Mouse (Mus musculus) MEL (cell line): Measurements from ENCODE around the gene Clpp. TPM values are rescaled to one million over a fixed set of nuclear protein-coding genes. Genes with fewer than 3 reads are reported as not detected.
A peak's percentile ranks its signal among the peaks of the same experiment; 100 is the strongest.

Source experiments
- DNase-seq: peaks from one replicate; pipeline ENCODE4 v3.0.0; 2011; ENCODE audit warnings: low read depth, low spot score
- H3K27ac ChIP-seq: 2 replicates; pipeline ENCODE4 v1.5.1; 2012; ENCODE audit warnings: low read depth, mild to moderate bottlenecking, control low read depth, low read length, moderate library complexity; ENCODE audit not compliant: control insufficient read depth
- H3K27me3 ChIP-seq, 2 experiments: fragments of 150-350 bp in 1 of 2; sonication (generic) in 1 of 2; 2 replicates each; pipeline ENCODE4 v1.6.1; 2012; ENCODE audit warnings: low read length in 2 of 2, mild to moderate bottlenecking in 2 of 2, improper control_type of control experiment in 1 of 2, moderate library complexity in 1 of 2; ENCODE audit not compliant: insufficient read depth in 2 of 2, control insufficient read depth in 1 of 2
- H3K36me3 ChIP-seq, 2 experiments: 2 replicates each; pipeline ENCODE4 v1.6.1; 2012 to 2014; ENCODE audit warnings: low read length in 2 of 2, improper control_type of control experiment in 1 of 2, inconsistent platforms in 1 of 2, mild to moderate bottlenecking in 1 of 2; ENCODE audit not compliant: insufficient read depth in 2 of 2, control insufficient read depth in 1 of 2
- H3K4me1 ChIP-seq, 2 experiments: fragments of 150-350 bp in 1 of 2; sonication (generic) in 1 of 2; 2 replicates each; pipeline ENCODE4 v1.6.1; 2012; ENCODE audit warnings: low read length in 2 of 2, improper control_type of control experiment in 1 of 2, mild to moderate bottlenecking in 1 of 2; ENCODE audit not compliant: insufficient read depth in 2 of 2, control insufficient read depth in 1 of 2
- H3K4me3 ChIP-seq, 2 experiments: fragments of 150-350 bp in 1 of 2; sonication (generic) in 1 of 2; 2 replicates each; pipeline ENCODE4 v1.5.1; 2012; ENCODE audit warnings: low read depth in 2 of 2, low read length in 2 of 2, mild to moderate bottlenecking in 2 of 2, moderate library complexity in 2 of 2, control low read depth in 1 of 2, improper control_type of control experiment in 1 of 2; ENCODE audit not compliant: control insufficient read depth in 1 of 2, insufficient read depth in 1 of 2
- H3K79me2 ChIP-seq: 2 replicates; pipeline ENCODE4 v1.6.1; 2012; ENCODE audit warnings: mild to moderate bottlenecking, low read length, moderate library complexity; ENCODE audit not compliant: control insufficient read depth, poor library complexity, insufficient read depth
- H3K9ac ChIP-seq: 2 replicates; pipeline ENCODE4 v1.6.1; 2012; ENCODE audit warnings: low read depth, mild to moderate bottlenecking, control low read depth, low read length, moderate library complexity; ENCODE audit not compliant: control insufficient read depth, poor library complexity, severe bottlenecking
- H3K9me3 ChIP-seq: fragments of 150-350 bp; sonication (generic); replicated peaks from 2 replicates; pipeline ENCODE4 v1.6.1; 2012; ENCODE audit warnings: mild to moderate bottlenecking, low read length, improper control_type of control experiment, moderate library complexity; ENCODE audit not compliant: insufficient read depth
- BHLHE40 ChIP-seq: IDR thresholded peaks from 2 replicates; pipeline ENCODE4 v1.6.1; 2012; ENCODE audit warnings: low read depth, mild to moderate bottlenecking, inconsistent platforms, low read length, improper control_type of control experiment, borderline replicate concordance
- CHD1 ChIP-seq: IDR thresholded peaks from 2 replicates; pipeline ENCODE4 v1.6.1; 2012; ENCODE audit warnings: low read depth, mild to moderate bottlenecking, inconsistent platforms, low read length, improper control_type of control experiment
- CHD2 ChIP-seq: IDR thresholded peaks from 2 replicates; pipeline ENCODE4 v1.6.1; 2011; ENCODE audit warnings: low read length, improper control_type of control experiment
- CTCF ChIP-seq, 3 experiments: IDR thresholded peaks in 2 of 3; conservative IDR thresholded peaks in 1 of 3; 2 replicates each; pipeline ENCODE4 v1.5.1; 2011 to 2012; ENCODE audit warnings: low read length in 3 of 3, low read depth in 2 of 3, mild to moderate bottlenecking in 2 of 3, improper control_type of control experiment in 1 of 3, inconsistent platforms in 1 of 3, mixed read lengths in 1 of 3, moderate library complexity in 1 of 3; ENCODE audit not compliant: control insufficient read depth in 1 of 3, insufficient read depth in 1 of 3, poor library complexity in 1 of 3, severe bottlenecking in 1 of 3
- E2F4 ChIP-seq: IDR thresholded peaks from 2 replicates; pipeline ENCODE4 v1.6.1; 2011; ENCODE audit warnings: low read depth, low read length, improper control_type of control experiment, borderline replicate concordance
- GABPA ChIP-seq: IDR thresholded peaks from 2 replicates; pipeline ENCODE4 v1.6.1; 2012; ENCODE audit warnings: low read depth, mild to moderate bottlenecking, inconsistent platforms, low read length, improper control_type of control experiment, moderate library complexity
- HCFC1 ChIP-seq: IDR thresholded peaks from 2 replicates; pipeline ENCODE4 v1.6.1; 2012; ENCODE audit warnings: low read depth, mild to moderate bottlenecking, inconsistent platforms, low read length, improper control_type of control experiment, moderate library complexity
- JUND ChIP-seq: IDR thresholded peaks from 2 replicates; pipeline ENCODE4 v1.6.1; 2011; ENCODE audit warnings: low read depth, mild to moderate bottlenecking, improper control_type of control experiment, low read length
- MAFK ChIP-seq: IDR thresholded peaks from 2 replicates; pipeline ENCODE4 v1.6.1; 2011; ENCODE audit warnings: low read depth, mild to moderate bottlenecking, low read length, improper control_type of control experiment, borderline replicate concordance
- MYB ChIP-seq: IDR thresholded peaks from 2 replicates; pipeline ENCODE4 v1.6.1; 2011; ENCODE audit warnings: mild to moderate bottlenecking, low read depth, low read length, improper control_type of control experiment
- POLR2A ChIP-seq, 2 experiments: IDR thresholded peaks; 2 replicates each; pipeline ENCODE4 v1.6.1; 2011 to 2012; ENCODE audit warnings: low read length in 2 of 2, mild to moderate bottlenecking in 2 of 2, control low read depth in 1 of 2, improper control_type of control experiment in 1 of 2, low read depth in 1 of 2, moderate library complexity in 1 of 2; ENCODE audit not compliant: control insufficient read depth in 1 of 2, insufficient read depth in 1 of 2, poor library complexity in 1 of 2
- POLR2AphosphoS2 ChIP-seq: IDR thresholded peaks from 2 replicates; pipeline ENCODE4 v1.6.1; 2011; ENCODE audit warnings: low read length, improper control_type of control experiment
- POLR2AphosphoS5 ChIP-seq: IDR thresholded peaks from 2 replicates; pipeline ENCODE4 v1.6.1; 2012; ENCODE audit warnings: low read depth, borderline replicate concordance, mild to moderate bottlenecking, inconsistent platforms, low read length, moderate library complexity, mixed read lengths
- RAD21 ChIP-seq: IDR thresholded peaks from 2 replicates; pipeline ENCODE4 v1.6.1; 2011; ENCODE audit warnings: mild to moderate bottlenecking, low read depth, low read length, improper control_type of control experiment
- RCOR1 ChIP-seq: IDR thresholded peaks from 2 replicates; pipeline ENCODE4 v1.6.1; 2012; ENCODE audit warnings: low read depth, mild to moderate bottlenecking, inconsistent platforms, low read length, improper control_type of control experiment
- SIN3A ChIP-seq: IDR thresholded peaks from 2 replicates; pipeline ENCODE4 v1.6.1; 2012; ENCODE audit warnings: low read length, improper control_type of control experiment, inconsistent platforms
- SMC3 ChIP-seq: IDR thresholded peaks from 2 replicates; pipeline ENCODE4 v1.6.1; 2011; ENCODE audit warnings: low read depth, low read length, improper control_type of control experiment
- TAL1 ChIP-seq: IDR thresholded peaks from 2 replicates; pipeline ENCODE4 v1.6.1; 2012; ENCODE audit warnings: mild to moderate bottlenecking, inconsistent platforms, low read length, moderate library complexity, mixed read lengths
- UBTF ChIP-seq: IDR thresholded peaks from 2 replicates; pipeline ENCODE4 v1.6.1; 2012; ENCODE audit warnings: low read depth, mild to moderate bottlenecking, inconsistent platforms, low read length, improper control_type of control experiment, moderate library complexity, borderline replicate concordance; ENCODE audit not compliant: insufficient read depth
- USF1 ChIP-seq: IDR thresholded peaks from 2 replicates; pipeline ENCODE4 v1.6.1; 2014; ENCODE audit warnings: low read depth, mild to moderate bottlenecking, inconsistent platforms, low read length, improper control_type of control experiment, moderate library complexity
- ZC3H11A ChIP-seq: IDR thresholded peaks from 2 replicates; pipeline ENCODE4 v1.6.1; 2012; ENCODE audit warnings: low read depth, mild to moderate bottlenecking, inconsistent platforms, low read length, improper control_type of control experiment
- ZMIZ1 ChIP-seq: IDR thresholded peaks from 2 replicates; pipeline ENCODE4 v1.6.1; 2012; ENCODE audit warnings: low read depth, mild to moderate bottlenecking, inconsistent platforms, low read length, improper control_type of control experiment, moderate library complexity
- polyA plus RNA-seq, 2 experiments: library from polyadenylated mRNA; stranded (reverse) in 1 of 2; unstranded in 1 of 2; fragments of >175 nt in 1 of 2; fragments of >200 nt in 1 of 2; gene quantifications; 2 replicates each; pipeline versions ENCODE4 v1.2.1 to v1.2.4; 2012; ENCODE audit warnings: low replicate concordance in 2 of 2, low read depth in 1 of 2; ENCODE audit not compliant: insufficient read length in 2 of 2, insufficient read depth in 1 of 2, missing spikeins in 1 of 2
- total RNA-seq: library from RNA; depleted of rRNA; stranded (reverse); fragments of 300-350 nt; gene quantifications from 2 replicates; pipeline ENCODE4 v1.2.3, GENCODE M21; 2012; rRNA removed

Clpp gene
- total and polyA plus RNA-seq, 3 experiments: 177 to 178 TPM; not detected in 1

- no peaks in the 10 kb centered on the region for H3K27me3 ChIP-seq
- no peak overlapping the region for H3K27ac ChIP-seq
- H3K9me3 ChIP-seq: no peaks in the 10 kb centered on the region
- no peak overlapping the region for H3K9ac ChIP-seq
- peaks cover 0 to 14% of the 10 kb centered on the region in 2 experiments; a peak in 2 of 4 replicates for H3K4me1 ChIP-seq
- DNase-seq: peak; percentile 71
- TF ChIP-seq CTCF (IDR thresholded peaks at IDR 0.05 in 2 of 3, conservative IDR thresholded peaks at IDR 0.05 in 1 of 3; ENCODE audit: control insufficient read depth in 1 of 3, insufficient read depth in 1 of 3, low read depth in 2 of 3, low read length in 3 of 3, poor library complexity in 1 of 3, severe bottlenecking in 1 of 3) (peak; percentile 64 to 74 (median 69)), SMC3 (peak; percentile 64), USF1 (0 out of 2 replicates have a peak, but pooled peaks have one; percentile 8), RAD21 (peak; percentile 54), CHD2 (no peak), ZMIZ1 (no peak), HCFC1 (0 out of 2 replicates have a peak, but pooled peaks have one; percentile 35), ZC3H11A (no peak; the same call in none of the 2 replicates), POLR2AphosphoS2 (no peak), TAL1 (no peak), BHLHE40 (0 out of 2 replicates have a peak, but pooled peaks have one; percentile 25), JUND (no peak), SIN3A (peak; percentile 37; the same call in 1 of the 2 replicates)
- H3K79me2 ChIP-seq: no peaks in the 10 kb centered on the region
- peaks cover 0 to 4% of the 10 kb centered on the region in 2 experiments; a peak in 2 of 4 replicates for H3K36me3 ChIP-seq
- H3K4me3 ChIP-seq: no peak overlapping the region
Measured at GRCm38 (mm10) chr17:57038978-57039377, 48.9 kb downstream of the Clpp start.

- Histone ChIP-seq H3K27me3 (no peaks in the 10 kb centered on the region), H3K36me3 (peaks cover 0 to 4% of the 10 kb centered on the region in 2 experiments; a peak in 2 of 4 replicates), H3K79me2 (no peaks in the 10 kb centered on the region), H3K27ac (no peak within 1 kb of the TSS), H3K9ac (no peak within 1 kb of the TSS), H3K4me3 (no peak within 1 kb of the TSS), H3K9me3 (no peaks in the 10 kb centered on the region), H3K4me1 (peaks cover 0 to 14% of the 10 kb centered on the region in 2 experiments; a peak in 2 of 4 replicates)
- no peak for TF ChIP-seq SMC3
- no peak for TF ChIP-seq GABPA
- no peak for TF ChIP-seq BHLHE40
- no peak for TF ChIP-seq ZC3H11A
- no peak for TF ChIP-seq RAD21
- TF ChIP-seq MAFK: no peak
- TF ChIP-seq POLR2A (IDR thresholded peaks at IDR 0.05; ENCODE audit: control insufficient read depth in 1 of 2, insufficient read depth in 1 of 2, low read depth in 1 of 2, low read length in 2 of 2, poor library complexity in 1 of 2): no peak
- TF ChIP-seq MYB: no peak
- no peak for TF ChIP-seq POLR2AphosphoS2
- TF ChIP-seq SIN3A: no peak
- TF ChIP-seq CHD1: no peak
- TF ChIP-seq E2F4: no peak
- TF ChIP-seq POLR2AphosphoS5: no peak
- TF ChIP-seq RCOR1: no peak
- no peak for TF ChIP-seq UBTF
- no peak for TF ChIP-seq TAL1
- DNase-seq: no peak
Measured at GRCm38 (mm10) chr17:57041554-57041953, 51.4 kb downstream of the Clpp start, which contains the start of gene Slc25a41. TSS of gene Slc25a41 (minus strand) at chr17:57041654.

Other genes starting within 250 kb of the Clpp start
- gene Nrtn, start 232.8 kb upstream of the Clpp start, total RNA-seq: 5.6 and 10.9 TPM in 2 replicates
- gene Nrtn, start 232.8 kb upstream of the Clpp start, polyA plus RNA-seq: 10 to 100 TPM in 1 of 2 experiments, not detected in 1; 11.8 TPM
- gene Dus3l, start 225.5 kb upstream of the Clpp start, total RNA-seq: 34.1 and 38.9 TPM in 2 replicates
- gene Dus3l, start 225.5 kb upstream of the Clpp start, polyA plus RNA-seq: 10 to 100 TPM in 1 of 2 experiments, not detected in 1; 70.5 TPM
- 1.0 and 1.3 TPM in 2 replicates for gene Prr22, start 220.1 kb upstream of the Clpp start, total RNA-seq
- 1 to 10 TPM in 1 of 2 experiments, not detected in 1; 5.5 TPM for gene Prr22, start 220.1 kb upstream of the Clpp start, polyA plus RNA-seq
- gene Rfx2, start 159.3 kb upstream of the Clpp start, total RNA-seq: 7.5 and 8.7 TPM in 2 replicates
- gene Rfx2, start 159.3 kb upstream of the Clpp start, polyA plus RNA-seq: 10 to 100 TPM in 1 of 2 experiments, not detected in 1; 29.2 TPM
- gene Acsbg2, start 115.9 kb upstream of the Clpp start, total RNA-seq: not detected in 2 replicates
- not detected for gene Acsbg2, start 115.9 kb upstream of the Clpp start, polyA plus RNA-seq
- 0.26 and 0.27 TPM in 2 replicates for gene 1700061G19Rik, start 114.8 kb upstream of the Clpp start, total RNA-seq
- under 1 TPM in 1 of 2 experiments, not detected in 1; 0.68 TPM for gene 1700061G19Rik, start 114.8 kb upstream of the Clpp start, polyA plus RNA-seq
- 21.7 and 25.0 TPM in 2 replicates for gene Mllt1, start 54.9 kb upstream of the Clpp start, total RNA-seq
- gene Mllt1, start 54.9 kb upstream of the Clpp start, polyA plus RNA-seq: 10 to 100 TPM in 1 of 2 experiments, not detected in 1; 63.0 TPM
- gene Acer1, start 8.2 kb upstream of the Clpp start, total RNA-seq: not detected in 2 replicates
- gene Acer1, start 8.2 kb upstream of the Clpp start, polyA plus RNA-seq: under 1 TPM in 1 of 2 experiments, not detected in 1; 0.03 TPM
- 22.5 and 26.4 TPM in 2 replicates for gene Alkbh7, start 7.0 kb downstream of the Clpp start, total RNA-seq
- 10 to 100 TPM in 1 of 2 experiments, not detected in 1; 18.9 TPM for gene Alkbh7, start 7.0 kb downstream of the Clpp start, polyA plus RNA-seq
- gene Pspn, start 9.7 kb downstream of the Clpp start, total RNA-seq: not detected in 2 replicates
- gene Pspn, start 9.7 kb downstream of the Clpp start, polyA plus RNA-seq: 1 to 10 TPM in 1 of 2 experiments, not detected in 1; 1.0 TPM
- 116 and 145 TPM in 2 replicates for gene Gtf2f1, start 21.0 kb downstream of the Clpp start, total RNA-seq
- gene Gtf2f1, start 21.0 kb downstream of the Clpp start, polyA plus RNA-seq: 100 to 1,000 TPM in 1 of 2 experiments, not detected in 1; 171 TPM
- 0.08 TPM in 1 of 2 replicates, not detected in the other for gene Gm17949, start 21.2 kb downstream of the Clpp start, total RNA-seq
- under 1 TPM in 1 of 2 experiments, not detected in 1; 0.13 TPM for gene Gm17949, start 21.2 kb downstream of the Clpp start, polyA plus RNA-seq
- 89.3 and 104 TPM in 2 replicates for gene Khsrp, start 41.2 kb downstream of the Clpp start, total RNA-seq
- gene Khsrp, start 41.2 kb downstream of the Clpp start, polyA plus RNA-seq: 100 to 1,000 TPM; 125 to 157 TPM
- 0.08 and 0.13 TPM in 2 replicates for gene Slc25a41, start 51.3 kb downstream of the Clpp start, total RNA-seq
- gene Slc25a41, start 51.3 kb downstream of the Clpp start, polyA plus RNA-seq: under 1 TPM in 1 of 2 experiments, not detected in 1; 0.15 TPM
- gene Crb3, start 68.8 kb downstream of the Clpp start, total RNA-seq: not detected in 2 replicates
- gene Crb3, start 68.8 kb downstream of the Clpp start, polyA plus RNA-seq: under 1 TPM in 1 of 2 experiments, not detected in 1; 0.19 TPM
- gene Slc25a23, start 69.6 kb downstream of the Clpp start, total RNA-seq: 4.9 and 5.9 TPM in 2 replicates
- 10 to 100 TPM in 1 of 2 experiments, not detected in 1; 60.8 TPM for gene Slc25a23, start 69.6 kb downstream of the Clpp start, polyA plus RNA-seq
- gene Dennd1c, start 88.2 kb downstream of the Clpp start, total RNA-seq: 3.2 and 3.8 TPM in 2 replicates
- 10 to 100 TPM in 1 of 2 experiments, not detected in 1; 20.7 TPM for gene Dennd1c, start 88.2 kb downstream of the Clpp start, polyA plus RNA-seq
- gene Tubb4a, start 97.5 kb downstream of the Clpp start, total RNA-seq: 0.35 and 0.62 TPM in 2 replicates
- gene Tubb4a, start 97.5 kb downstream of the Clpp start, polyA plus RNA-seq: 1 to 10 TPM in 1 of 2 experiments, not detected in 1; 6.4 TPM
- 2.0 and 2.5 TPM in 2 replicates for gene Tnfsf9, start 115.0 kb downstream of the Clpp start, total RNA-seq
- gene Tnfsf9, start 115.0 kb downstream of the Clpp start, polyA plus RNA-seq: 1 to 10 TPM in 1 of 2 experiments, not detected in 1; 3.4 TPM
- gene Cd70, start 159.5 kb downstream of the Clpp start, total RNA-seq: not detected in 2 replicates
- not detected for gene Cd70, start 159.5 kb downstream of the Clpp start, polyA plus RNA-seq
- not detected in 2 replicates for gene Tnfsf14, start 203.9 kb downstream of the Clpp start, total RNA-seq
- not detected for gene Tnfsf14, start 203.9 kb downstream of the Clpp start, polyA plus RNA-seq
- 0.35 and 0.59 TPM in 2 replicates for gene C3, start 237.8 kb downstream of the Clpp start, total RNA-seq
- 1 to 10 TPM in 1 of 2 experiments, not detected in 1; 3.2 TPM for gene C3, start 237.8 kb downstream of the Clpp start, polyA plus RNA-seq